Mouse (Mus musculus) forebrain, embryonic 10.5 days (tissue): ENCODE measurements at regions not wholly inside any gene's neighbourhood (a gene's known extent, or its start where the extent isn't known, plus 50 kb on each side); places are given as distances from the start of the nearest gene placed in this dataset.

Source experiments
- DNase-seq: peaks from one replicate; pipeline ENCODE4 v3.0.0-alpha.2; 2017; ENCODE audit warnings: low spot score; ENCODE audit errors: extremely low spot score
- H3K27ac ChIP-seq: fragments of 300-500 bp; sonication (generic); 2 replicates; pipeline ENCODE4 v1.5.1; 2016; ENCODE audit warnings: mild to moderate bottlenecking
- H3K27me3 ChIP-seq: fragments of 300-500 bp; sonication (generic); 2 replicates; pipeline ENCODE4 v1.6.1; 2016; ENCODE audit warnings: mild to moderate bottlenecking; ENCODE audit not compliant: poor library complexity, severe bottlenecking
- H3K36me3 ChIP-seq: fragments of 300-500 bp; sonication (generic); replicated peaks from 2 replicates; pipeline ENCODE4 v1.6.1; 2016; ENCODE audit warnings: mild to moderate bottlenecking, moderate library complexity
- H3K4me1 ChIP-seq: fragments of 300-500 bp; sonication (generic); 2 replicates; pipeline ENCODE4 v1.6.1; 2016
- H3K4me3 ChIP-seq: fragments of 300-500 bp; sonication (generic); 2 replicates; pipeline ENCODE4 v1.5.1; 2016; ENCODE audit warnings: mild to moderate bottlenecking, moderate library complexity
- H3K9me3 ChIP-seq: fragments of 300-500 bp; sonication (generic); 2 replicates; pipeline ENCODE4 v1.6.1; 2016; ENCODE audit warnings: mild to moderate bottlenecking, moderate library complexity
- WGBS: fragments of 180-500 bp; shearing (Covaris S2); methylation state at CpG from one replicate; pipeline ENCODE4 v1.1.7; 2016; 5-methylcytosine and 5-hydroxymethylcytosine counted together

DNA sequence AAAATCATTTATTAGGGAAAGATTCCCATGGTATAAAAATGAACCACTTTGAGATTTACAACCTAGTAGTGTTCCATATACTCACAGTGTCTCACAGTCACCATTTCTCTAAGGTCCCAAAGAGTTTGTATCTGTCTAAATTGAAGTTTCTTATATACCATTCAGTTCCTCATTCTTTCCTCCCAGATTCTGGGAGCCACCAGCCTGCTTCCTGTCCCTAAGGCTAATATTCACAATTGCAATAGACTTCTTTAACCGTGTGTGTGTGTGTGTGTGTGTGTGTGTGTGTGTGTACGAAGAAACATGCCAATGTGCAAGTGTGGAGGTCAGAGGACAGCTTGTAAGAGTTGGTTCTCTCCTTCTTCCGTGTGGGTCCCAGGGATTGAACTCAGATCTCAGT lies 124.1 kb upstream of the Rbm19 start:
- WGBS, result 84% methylated on average over 3 of the region's 3 CpGs
- Histone ChIP-seq H3K4me1 (no peaks in the 10 kb centered on the region), H3K36me3 (no peaks in the 10 kb centered on the region), H3K4me3 (no peak overlapping the region), H3K27ac (no peak overlapping the region), H3K27me3 (no peaks in the 10 kb centered on the region), H3K9me3 (no peaks in the 10 kb centered on the region)
- no peak for DNase-seq

DNA sequence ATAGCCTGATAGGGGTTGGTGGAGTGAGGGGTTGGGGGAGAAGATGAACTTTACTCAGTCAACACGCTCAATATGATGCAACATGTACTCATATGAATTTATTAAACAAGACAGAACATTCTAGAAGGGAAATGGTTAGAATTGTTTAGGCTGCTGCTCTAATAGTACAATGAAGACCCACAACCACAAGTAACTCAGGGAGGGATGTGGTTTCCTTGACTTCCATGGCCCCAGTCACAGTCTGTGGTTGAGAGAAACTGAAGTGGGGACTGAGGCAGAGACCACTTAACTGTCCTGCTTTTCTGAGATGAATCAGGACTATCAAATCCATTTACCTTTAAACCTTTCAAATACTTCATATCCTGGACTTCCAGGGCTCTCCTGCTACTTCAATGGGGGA lies 120.5 kb upstream of the Rbm19 start:
- H3K27ac ChIP-seq, result no peak overlapping the region
- no peak overlapping the region for H3K4me3 ChIP-seq
- 97% methylated on average over 1 of the region's 1 CpGs for WGBS
- no peaks in the 10 kb centered on the region for H3K36me3 ChIP-seq
- no peaks in the 10 kb centered on the region for H3K4me1 ChIP-seq
- DNase-seq, result no peak
- no peaks in the 10 kb centered on the region for H3K27me3 ChIP-seq
- no peaks in the 10 kb centered on the region for H3K9me3 ChIP-seq

GRCm38 (mm10) chr5:120005696-120006469 lies 110.4 kb upstream of the Rbm19 start:
- Histone ChIP-seq H3K27ac (no peak overlapping the region), H3K9me3 (peaks cover 4% of the 10 kb centered on the region), H3K4me1 (no peaks in the 10 kb centered on the region), H3K36me3 (no peaks in the 10 kb centered on the region), H3K27me3 (no peaks in the 10 kb centered on the region), H3K4me3 (no peak overlapping the region)
- DNase-seq, result no peak
- WGBS, result 85% methylated on average over 6 of the region's 6 CpGs

DNA sequence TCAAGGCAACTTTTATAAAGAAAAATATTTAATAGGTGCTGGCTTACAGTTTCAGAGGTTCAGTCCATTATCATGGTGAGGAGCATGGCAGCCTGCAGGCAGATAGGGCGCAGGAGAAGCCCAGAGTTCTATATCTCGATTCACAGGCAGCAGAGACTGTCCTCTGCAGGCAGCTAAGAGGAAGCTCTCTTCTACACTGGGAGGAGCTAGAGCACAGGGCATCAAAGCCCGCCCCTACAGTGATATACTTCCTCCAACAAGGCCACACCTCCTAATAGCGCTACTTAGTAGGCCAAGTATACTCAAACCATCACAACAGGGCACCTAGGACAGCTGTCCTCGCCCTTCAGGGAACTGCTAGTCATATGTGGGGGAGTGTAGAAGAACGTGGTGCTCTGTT lies 108.5 kb upstream of the Rbm19 start:
- Histone ChIP-seq H3K36me3 (no peaks in the 10 kb centered on the region), H3K27me3 (no peaks in the 10 kb centered on the region), H3K9me3 (peaks cover 4% of the 10 kb centered on the region), H3K4me3 (no peak overlapping the region), H3K27ac (no peak overlapping the region), H3K4me1 (no peaks in the 10 kb centered on the region)
- 71% methylated on average over 6 of the region's 6 CpGs for WGBS
- no peak for DNase-seq

DNA sequence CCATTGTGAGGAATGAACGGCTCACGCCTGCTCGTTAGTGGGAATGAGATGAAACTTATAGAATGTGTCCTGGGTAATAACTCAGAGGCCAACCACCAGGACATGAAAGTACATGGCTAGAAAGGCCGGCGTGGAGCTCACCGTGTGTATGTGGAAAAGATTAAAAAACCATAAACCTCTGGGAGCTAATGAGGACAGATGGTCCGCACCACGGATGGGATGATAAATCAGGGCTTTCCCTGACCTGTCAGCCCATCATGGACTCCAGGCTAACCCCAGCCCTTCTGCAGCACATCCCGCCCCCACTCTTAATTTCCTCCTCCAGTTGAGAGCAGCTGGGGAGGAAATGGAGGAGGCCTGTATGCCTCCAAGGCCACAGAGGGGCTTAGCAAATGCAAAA lies 108.0 kb upstream of the Rbm19 start:
- Histone ChIP-seq H3K27ac (no peak overlapping the region), H3K4me1 (no peaks in the 10 kb centered on the region), H3K4me3 (no peak overlapping the region), H3K36me3 (no peaks in the 10 kb centered on the region), H3K9me3 (peaks cover 4% of the 10 kb centered on the region), H3K27me3 (no peaks in the 10 kb centered on the region)
- no peak for DNase-seq
- WGBS, result 89% methylated on average over 9 of the region's 9 CpGs

DNA sequence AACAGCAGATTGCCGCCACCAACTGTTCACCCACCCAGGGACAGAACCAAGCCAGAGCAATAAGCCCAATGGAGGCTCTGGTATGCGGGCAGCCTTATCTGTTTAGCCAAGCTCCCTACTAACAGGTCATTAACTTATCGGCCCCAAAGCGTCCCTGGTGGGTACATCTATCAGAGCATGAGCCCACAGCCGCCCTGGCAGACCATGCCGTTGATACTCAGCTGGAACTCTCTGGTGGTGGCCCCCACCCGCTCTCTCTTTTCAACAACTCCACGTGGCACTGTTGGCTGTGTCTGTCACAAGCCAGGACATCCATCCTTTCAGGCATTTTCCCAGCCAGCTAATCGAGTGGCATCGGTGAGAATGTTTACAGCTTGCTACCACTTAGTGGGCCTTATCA lies 100.8 kb upstream of the Rbm19 start:
- DNase-seq, result no peak
- 80% methylated on average over 10 of the region's 10 CpGs for WGBS
- Histone ChIP-seq H3K9me3 (no peaks in the 10 kb centered on the region; the same call in 1 of the 2 replicates), H3K36me3 (no peaks in the 10 kb centered on the region), H3K4me3 (no peak overlapping the region), H3K27me3 (no peaks in the 10 kb centered on the region), H3K27ac (no peak overlapping the region), H3K4me1 (no peaks in the 10 kb centered on the region)

DNA sequence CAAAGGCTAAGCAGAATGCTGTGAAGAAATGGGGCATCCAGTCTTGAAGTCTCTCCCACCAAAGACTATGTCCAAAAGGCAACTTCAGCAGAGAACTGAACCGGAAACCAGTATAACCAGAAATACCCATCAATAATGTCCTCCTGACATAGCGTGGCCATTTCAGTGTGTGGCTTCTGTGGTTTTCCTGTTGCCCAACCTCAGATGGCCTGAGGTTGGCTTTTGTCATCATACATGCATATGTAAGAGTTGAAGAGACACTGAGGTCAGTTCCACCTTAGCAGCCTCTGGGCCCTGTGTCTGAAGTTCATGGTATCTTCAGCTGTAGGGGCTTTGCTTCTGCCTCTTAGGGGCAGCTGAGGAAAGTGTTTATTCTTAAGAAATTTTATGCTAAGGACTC lies 98.1 kb upstream of the Rbm19 start:
- Histone ChIP-seq H3K27me3 (no peaks in the 10 kb centered on the region; the same call in 1 of the 2 replicates), H3K9me3 (no peaks in the 10 kb centered on the region)
- WGBS, result 93% methylated on average over 2 of the region's 2 CpGs

DNA sequence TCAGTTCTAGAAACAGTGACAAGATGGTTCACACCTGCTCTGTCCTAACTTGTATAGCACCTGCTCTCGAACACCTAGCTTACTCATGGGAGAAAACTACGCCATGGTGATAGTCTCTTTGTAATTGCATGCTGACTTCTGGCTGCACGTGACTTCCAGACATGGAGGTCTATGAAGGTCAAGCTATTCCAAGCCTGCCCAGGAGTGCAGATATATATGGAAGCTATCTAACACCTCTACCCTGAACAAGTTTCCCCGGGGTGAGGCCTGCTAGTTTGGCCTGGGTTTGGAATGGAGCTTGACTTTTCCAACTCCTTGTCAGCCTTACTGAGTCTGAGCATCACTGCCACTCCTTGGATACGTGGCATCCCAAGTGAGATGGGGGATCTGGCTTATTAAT lies 95.5 kb upstream of the Rbm19 start:
- WGBS, result 88% methylated on average over 5 of the region's 5 CpGs
- no peak overlapping the region for H3K27ac ChIP-seq
- no peak for DNase-seq
- peaks cover 10% of the 10 kb centered on the region for H3K4me1 ChIP-seq
- H3K36me3 ChIP-seq, result no peaks in the 10 kb centered on the region
- no peaks in the 10 kb centered on the region for H3K9me3 ChIP-seq
- H3K4me3 ChIP-seq, result no peak overlapping the region
- no peaks in the 10 kb centered on the region; the same call in 1 of the 2 replicates for H3K27me3 ChIP-seq

More for the DNA sequence above, 98.1 kb upstream of the Rbm19 start:
- Histone ChIP-seq H3K36me3 (no peaks in the 10 kb centered on the region), H3K4me3 (no peak overlapping the region), H3K4me1 (no peaks in the 10 kb centered on the region), H3K27ac (no peak overlapping the region)
- no peak for DNase-seq

- Histone ChIP-seq H3K27me3 (no peaks in the 10 kb centered on the region; the same call in 1 of the 2 replicates), H3K9me3 (no peaks in the 10 kb centered on the region), H3K36me3 (no peaks in the 10 kb centered on the region), H3K27ac (no peak overlapping the region), H3K4me1 (peaks cover 10% of the 10 kb centered on the region), H3K4me3 (no peak overlapping the region)
- WGBS, result 92% methylated on average over 5 of the region's 5 CpGs
- DNase-seq, result no peak
Measured at GRCm38 (mm10) chr5:120022276-120022675, 94.0 kb upstream of the Rbm19 start.

- Histone ChIP-seq H3K4me1 (peaks cover 10% of the 10 kb centered on the region), H3K27ac (no peak overlapping the region), H3K27me3 (no peaks in the 10 kb centered on the region; the same call in 1 of the 2 replicates), H3K36me3 (no peaks in the 10 kb centered on the region), H3K4me3 (peak overlapping the region; percentile 25), H3K9me3 (no peaks in the 10 kb centered on the region)
- 2% methylated on average over 10 of the region's 10 CpGs for WGBS
- DNase-seq, result peak; percentile 26
Measured at GRCm38 (mm10) chr5:120024071-120024470, 92.2 kb upstream of the Rbm19 start.

GRCm38 (mm10) chr5:120025212-120025611 lies 91.1 kb upstream of the Rbm19 start:
- no peak overlapping the region for H3K27ac ChIP-seq
- no peaks in the 10 kb centered on the region for H3K36me3 ChIP-seq
- H3K4me1 ChIP-seq, result peaks cover 10% of the 10 kb centered on the region
- DNase-seq, result no peak
- H3K9me3 ChIP-seq, result no peaks in the 10 kb centered on the region
- no peaks in the 10 kb centered on the region; the same call in 1 of the 2 replicates for H3K27me3 ChIP-seq
- no peak overlapping the region for H3K4me3 ChIP-seq

GRCm38 (mm10) chr5:120030904-120031303 lies 85.4 kb upstream of the Rbm19 start:
- Histone ChIP-seq H3K27ac (no peak overlapping the region), H3K4me3 (no peak overlapping the region), H3K4me1 (peaks cover 9% of the 10 kb centered on the region), H3K27me3 (no peaks in the 10 kb centered on the region; the same call in none of the 2 replicates), H3K36me3 (no peaks in the 10 kb centered on the region), H3K9me3 (no peaks in the 10 kb centered on the region)
- WGBS, result 81% methylated on average over 15 of the region's 15 CpGs
- DNase-seq, result no peak

DNA sequence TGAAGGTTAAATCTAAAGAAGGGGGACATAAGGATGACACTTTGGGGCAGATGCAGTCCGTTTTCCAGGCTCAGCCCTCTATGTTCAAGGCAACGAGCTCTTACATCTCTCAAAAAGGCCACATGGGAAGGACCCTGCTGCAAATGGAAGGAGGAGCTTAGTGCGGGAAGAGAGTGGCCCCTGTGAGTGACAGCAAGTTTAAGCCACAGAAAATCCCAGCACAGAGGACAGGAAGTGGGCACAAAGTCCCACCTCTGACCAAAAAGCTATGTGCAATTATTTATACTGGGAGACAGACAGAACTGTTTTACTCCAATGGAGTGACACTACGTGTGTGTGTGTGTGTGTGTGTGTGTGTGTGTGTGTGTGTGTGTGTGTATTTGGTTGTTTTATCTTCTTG lies 84.7 kb upstream of the Rbm19 start:
- Histone ChIP-seq H3K4me1 (peaks cover 9% of the 10 kb centered on the region), H3K27ac (no peak overlapping the region), H3K27me3 (no peaks in the 10 kb centered on the region; the same call in none of the 2 replicates), H3K4me3 (no peak overlapping the region), H3K36me3 (no peaks in the 10 kb centered on the region), H3K9me3 (no peaks in the 10 kb centered on the region)
- no peak for DNase-seq
- WGBS, result 74% methylated on average over 4 of the region's 4 CpGs
